Mouse (Mus musculus): ENCODE results near the gene Stx8. TPM values are rescaled to one million over a fixed set of nuclear protein-coding genes. Genes with fewer than 3 reads are reported as not detected.

Gene Stx8
- polyA plus RNA-seq, 1 experiment from 2014 or later = 69.7 TPM

- Histone ChIP-seq H3K36me3 (ENCODE audit: control insufficient read depth, insufficient read depth, low read length) (no peaks in the 10 kb centered on the region), H3K9me3 (replicated peaks; ENCODE audit: control insufficient read depth, low read length) (no peaks in the 10 kb centered on the region), H3K4me2 (ENCODE audit: low read depth, low read length) (no peak overlapping the region), H3K4me3 (replicated peaks; ENCODE audit: low read length) (no peak overlapping the region), H3K27me3 (ENCODE audit: control insufficient read depth, insufficient read depth, low read length) (no peaks in the 10 kb centered on the region), H3K27ac (ENCODE audit: low read length) (peak overlapping the region; percentile 58), H3K9ac (ENCODE audit: low read length) (peak overlapping the region; percentile 37; the same call in 1 of the 2 replicates), H3K4me1 (ENCODE audit: control insufficient read depth, insufficient read depth, low read length) (peaks cover 25% of the 10 kb centered on the region)
- ATAC-seq (ENCODE audit: insufficient read depth, low FRiP score) = no peak
- 37% methylated on average over 17 of the region's 17 CpGs for WGBS
Observed at GRCm38 (mm10) chr11:68145586-68146455, 179.8 kb downstream of the Stx8 start.

GRCm38 (mm10) chr11:68146456-68146851 lies 180.5 kb downstream of the Stx8 start:
- H3K9ac ChIP-seq (ENCODE audit: low read length) = peak overlapping the region; percentile 37; the same call in 1 of the 2 replicates
- no peaks in the 10 kb centered on the region for H3K36me3 ChIP-seq (ENCODE audit: control insufficient read depth, insufficient read depth, low read length)
- H3K9me3 ChIP-seq (replicated peaks; ENCODE audit: control insufficient read depth, low read length) = no peaks in the 10 kb centered on the region
- H3K4me3 ChIP-seq (replicated peaks; ENCODE audit: low read length) = no peak overlapping the region
- no peaks in the 10 kb centered on the region for H3K27me3 ChIP-seq (ENCODE audit: control insufficient read depth, insufficient read depth, low read length)
- WGBS = 79% methylated on average over 4 of the region's 4 CpGs
- H3K4me1 ChIP-seq (ENCODE audit: control insufficient read depth, insufficient read depth, low read length) = peaks cover 25% of the 10 kb centered on the region
- ATAC-seq (ENCODE audit: insufficient read depth, low FRiP score) = no peak
- no peak overlapping the region for H3K4me2 ChIP-seq (ENCODE audit: low read depth, low read length)
- H3K27ac ChIP-seq (ENCODE audit: low read length) = peak overlapping the region; percentile 58

GRCm38 (mm10) chr11:68150938-68151337 lies 184.9 kb downstream of the Stx8 start:
- H3K4me3 ChIP-seq (replicated peaks; ENCODE audit: low read length) = no peak overlapping the region
- 53% methylated on average over 2 of the region's 2 CpGs for WGBS

GRCm38 (mm10) chr11:68155821-68156220 lies 189.8 kb downstream of the Stx8 start:
- Histone ChIP-seq H3K36me3 (ENCODE audit: control insufficient read depth, insufficient read depth, low read length) (no peaks in the 10 kb centered on the region), H3K27ac (ENCODE audit: low read length) (no peak overlapping the region), H3K27me3 (ENCODE audit: control insufficient read depth, insufficient read depth, low read length) (no peaks in the 10 kb centered on the region), H3K4me3 (replicated peaks; ENCODE audit: low read length) (no peak overlapping the region), H3K9ac (ENCODE audit: low read length) (no peak overlapping the region), H3K4me1 (ENCODE audit: control insufficient read depth, insufficient read depth, low read length) (no peaks in the 10 kb centered on the region), H3K9me3 (replicated peaks; ENCODE audit: control insufficient read depth, low read length) (0 out of 2 replicates have a peak, but pooled peaks cover 2% of the 10 kb centered on the region), H3K4me2 (ENCODE audit: low read depth, low read length) (no peak overlapping the region)
- no peak for ATAC-seq (ENCODE audit: insufficient read depth, low FRiP score)

More at GRCm38 (mm10) chr11:68150938-68151337, 184.9 kb downstream of the Stx8 start:
- no peak overlapping the region for H3K9ac ChIP-seq (ENCODE audit: low read length)
- no peak overlapping the region; the same call in 1 of the 2 replicates for H3K27ac ChIP-seq (ENCODE audit: low read length)
- ATAC-seq (ENCODE audit: insufficient read depth, low FRiP score) = peak; percentile 47; the same call in 1 of the 2 replicates
- no peaks in the 10 kb centered on the region for H3K9me3 ChIP-seq (replicated peaks; ENCODE audit: control insufficient read depth, low read length)
- no peaks in the 10 kb centered on the region for H3K27me3 ChIP-seq (ENCODE audit: control insufficient read depth, insufficient read depth, low read length)
- H3K4me2 ChIP-seq (ENCODE audit: low read depth, low read length) = no peak overlapping the region
- H3K36me3 ChIP-seq (ENCODE audit: control insufficient read depth, insufficient read depth, low read length) = no peaks in the 10 kb centered on the region
- H3K4me1 ChIP-seq (ENCODE audit: control insufficient read depth, insufficient read depth, low read length) = peaks cover 4% of the 10 kb centered on the region; the same call in 1 of the 2 replicates

- H3K4me1 ChIP-seq (ENCODE audit: control insufficient read depth, insufficient read depth, low read length) = no peaks in the 10 kb centered on the region
- ATAC-seq (ENCODE audit: insufficient read depth, low FRiP score) = no peak
- H3K9ac ChIP-seq (ENCODE audit: low read length) = no peak overlapping the region
- H3K27me3 ChIP-seq (ENCODE audit: control insufficient read depth, insufficient read depth, low read length) = no peaks in the 10 kb centered on the region
- no peak overlapping the region for H3K27ac ChIP-seq (ENCODE audit: low read length)
- no peak overlapping the region for H3K4me3 ChIP-seq (replicated peaks; ENCODE audit: low read length)
- no peak overlapping the region for H3K4me2 ChIP-seq (ENCODE audit: low read depth, low read length)
- H3K9me3 ChIP-seq (replicated peaks; ENCODE audit: control insufficient read depth, low read length) = 0 out of 2 replicates have a peak, but pooled peaks cover 2% of the 10 kb centered on the region
- no peaks in the 10 kb centered on the region for H3K36me3 ChIP-seq (ENCODE audit: control insufficient read depth, insufficient read depth, low read length)
- 77% methylated on average over 3 of the region's 3 CpGs for WGBS
Observed at GRCm38 (mm10) chr11:68158166-68158565, 192.2 kb downstream of the Stx8 start.

GRCm38 (mm10) chr11:68159867-68160266 lies 193.9 kb downstream of the Stx8 start:
- H3K4me2 ChIP-seq (ENCODE audit: low read depth, low read length) = no peak overlapping the region
- H3K4me3 ChIP-seq (replicated peaks; ENCODE audit: low read length) = no peak overlapping the region
- H3K4me1 ChIP-seq (ENCODE audit: control insufficient read depth, insufficient read depth, low read length) = no peaks in the 10 kb centered on the region
- no peak overlapping the region for H3K9ac ChIP-seq (ENCODE audit: low read length)
- H3K27ac ChIP-seq (ENCODE audit: low read length) = no peak overlapping the region
- ATAC-seq (ENCODE audit: insufficient read depth, low FRiP score) = no peak
- H3K9me3 ChIP-seq (replicated peaks; ENCODE audit: control insufficient read depth, low read length) = 0 out of 2 replicates have a peak, but pooled peaks cover 2% of the 10 kb centered on the region
- no peaks in the 10 kb centered on the region for H3K27me3 ChIP-seq (ENCODE audit: control insufficient read depth, insufficient read depth, low read length)
- H3K36me3 ChIP-seq (ENCODE audit: control insufficient read depth, insufficient read depth, low read length) = no peaks in the 10 kb centered on the region
- WGBS = 77% methylated on average over 4 of the region's 4 CpGs

GRCm38 (mm10) chr11:68164408-68164807 lies 198.4 kb downstream of the Stx8 start:
- 87% methylated on average over 5 of the region's 5 CpGs for WGBS
- Histone ChIP-seq H3K9me3 (replicated peaks; ENCODE audit: control insufficient read depth, low read length) (0 out of 2 replicates have a peak, but pooled peaks cover 2% of the 10 kb centered on the region), H3K4me3 (replicated peaks; ENCODE audit: low read length) (no peak overlapping the region), H3K36me3 (ENCODE audit: control insufficient read depth, insufficient read depth, low read length) (no peaks in the 10 kb centered on the region), H3K4me1 (ENCODE audit: control insufficient read depth, insufficient read depth, low read length) (no peaks in the 10 kb centered on the region), H3K27ac (ENCODE audit: low read length) (no peak overlapping the region), H3K27me3 (ENCODE audit: control insufficient read depth, insufficient read depth, low read length) (no peaks in the 10 kb centered on the region), H3K9ac (ENCODE audit: low read length) (no peak overlapping the region), H3K4me2 (ENCODE audit: low read depth, low read length) (no peak overlapping the region)
- ATAC-seq (ENCODE audit: insufficient read depth, low FRiP score) = no peak

- no peak overlapping the region for H3K4me3 ChIP-seq (replicated peaks; ENCODE audit: low read length)
- peaks cover 3% of the 10 kb centered on the region; the same call in 1 of the 2 replicates for H3K4me1 ChIP-seq (ENCODE audit: control insufficient read depth, insufficient read depth, low read length)
- ATAC-seq (ENCODE audit: insufficient read depth, low FRiP score) = no peak
- H3K27ac ChIP-seq (ENCODE audit: low read length) = no peak overlapping the region
- no peak overlapping the region for H3K9ac ChIP-seq (ENCODE audit: low read length)
- H3K36me3 ChIP-seq (ENCODE audit: control insufficient read depth, insufficient read depth, low read length) = no peaks in the 10 kb centered on the region
- 79% methylated on average over 4 of the region's 4 CpGs for WGBS
- H3K27me3 ChIP-seq (ENCODE audit: control insufficient read depth, insufficient read depth, low read length) = no peaks in the 10 kb centered on the region
- H3K9me3 ChIP-seq (replicated peaks; ENCODE audit: control insufficient read depth, low read length) = no peaks in the 10 kb centered on the region
- H3K4me2 ChIP-seq (ENCODE audit: low read depth, low read length) = no peak overlapping the region
Observed at GRCm38 (mm10) chr11:68168427-68168826, 202.4 kb downstream of the Stx8 start.

GRCm38 (mm10) chr11:68171973-68172647 lies 206.1 kb downstream of the Stx8 start:
- WGBS = 78% methylated on average over 7 of the region's 7 CpGs
- Histone ChIP-seq H3K27ac (ENCODE audit: low read length) (0 out of 2 replicates have a peak overlapping the region, but pooled peaks have one; percentile 35), H3K9ac (ENCODE audit: low read length) (no peak overlapping the region), H3K4me1 (ENCODE audit: control insufficient read depth, insufficient read depth, low read length) (peaks cover 11% of the 10 kb centered on the region), H3K27me3 (ENCODE audit: control insufficient read depth, insufficient read depth, low read length) (no peaks in the 10 kb centered on the region), H3K4me3 (replicated peaks; ENCODE audit: low read length) (no peak overlapping the region), H3K4me2 (ENCODE audit: low read depth, low read length) (no peak overlapping the region), H3K9me3 (replicated peaks; ENCODE audit: control insufficient read depth, low read length) (no peaks in the 10 kb centered on the region), H3K36me3 (ENCODE audit: control insufficient read depth, insufficient read depth, low read length) (no peaks in the 10 kb centered on the region)
- ATAC-seq (ENCODE audit: insufficient read depth, low FRiP score) = no peak

Data from stomach, embryonic 16.5 days (tissue).